Mouse (Mus musculus) ovary, postnatal 36 days (tissue): ENCODE results near the gene Whamm.

ENCODE experiments used
- DNase-seq: peaks from one replicate; pipeline ENCODE4 v3.0.0; 2022; ENCODE audit warnings: low spot score, mixed read lengths

Gene Whamm

DNA sequence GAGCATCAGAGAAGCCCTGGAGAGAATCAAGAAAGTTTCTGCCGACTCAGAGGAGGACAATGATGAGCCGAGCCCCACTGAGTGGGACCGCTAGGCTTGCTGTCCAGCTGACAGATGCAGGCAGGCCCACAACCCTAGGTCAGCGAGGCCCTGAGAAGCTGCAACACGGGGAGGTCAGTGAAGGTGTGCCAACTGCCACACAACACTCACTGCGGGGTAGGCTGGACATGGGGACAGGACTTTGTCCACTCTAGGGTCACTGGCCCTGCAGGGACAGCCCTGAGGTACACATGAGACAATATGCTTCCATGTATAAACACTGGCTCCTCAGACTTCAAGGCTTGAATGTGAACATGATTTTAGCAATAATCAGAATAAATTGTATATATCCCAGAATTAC is 25.0 kb downstream of the Whamm start:
- no peak for DNase-seq

DNA sequence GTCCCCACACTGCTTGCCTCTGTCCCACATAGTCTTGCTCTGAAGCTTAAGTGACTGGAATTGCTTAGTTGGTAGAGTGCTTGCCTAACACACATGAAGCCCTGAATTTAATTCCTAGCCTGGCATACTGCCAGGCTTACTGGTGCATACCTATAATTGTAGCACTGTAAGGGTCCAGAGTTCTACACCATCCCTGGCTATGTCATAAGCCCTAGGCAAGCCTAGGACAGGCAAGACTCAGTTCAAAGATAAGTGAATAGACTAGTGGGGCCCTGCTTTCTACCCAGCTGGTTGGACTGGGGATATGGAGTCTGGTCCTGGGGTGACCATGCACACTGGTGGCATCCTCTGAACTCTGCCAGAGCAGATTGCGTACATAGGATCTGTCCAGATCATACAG is 26.6 kb downstream of the Whamm start:
- no peak for DNase-seq

DNA sequence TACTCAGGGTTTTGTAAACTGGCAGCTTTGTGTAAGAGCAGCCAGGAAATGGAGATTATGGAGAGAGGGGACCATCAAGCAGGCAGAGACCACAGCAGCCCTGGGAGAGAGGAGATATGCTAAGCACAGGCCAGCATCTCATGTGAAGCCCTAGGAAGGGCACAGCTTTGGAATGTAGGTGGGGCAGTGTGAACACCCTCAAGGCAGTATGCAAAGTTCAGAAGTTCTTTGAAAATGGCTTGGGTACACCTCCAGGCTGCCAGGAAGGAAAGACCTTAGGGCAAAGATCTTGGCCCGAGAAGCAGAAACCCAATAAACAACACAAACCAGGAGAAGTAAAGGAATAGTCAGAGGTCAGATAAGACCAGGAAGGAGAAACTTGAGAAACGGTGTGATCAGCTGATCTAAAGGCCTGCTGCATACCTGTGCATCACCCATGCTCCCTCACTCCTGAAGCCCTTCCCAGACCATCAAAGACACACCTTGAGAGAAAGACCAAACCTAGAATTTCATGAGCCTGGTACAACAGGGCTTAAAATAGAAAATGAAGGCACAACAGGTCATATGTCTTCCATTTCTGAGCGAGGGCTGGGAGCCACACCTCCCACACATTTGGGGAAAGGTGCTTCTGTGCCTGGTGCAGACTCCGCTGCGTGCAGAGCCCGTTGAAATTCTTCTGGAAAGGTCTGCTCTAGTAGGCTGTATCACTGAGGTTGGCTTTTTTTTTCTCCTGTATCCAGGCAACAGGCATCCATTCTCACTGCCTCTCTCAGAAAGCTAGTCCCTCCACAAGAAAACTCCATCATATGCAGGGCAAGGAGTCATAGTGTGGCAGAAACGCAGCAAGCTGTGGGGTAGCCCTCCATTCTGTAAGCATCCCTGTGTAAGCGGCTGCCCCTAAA is 28.6 kb downstream of the Whamm start:
- no peak for DNase-seq

DNA sequence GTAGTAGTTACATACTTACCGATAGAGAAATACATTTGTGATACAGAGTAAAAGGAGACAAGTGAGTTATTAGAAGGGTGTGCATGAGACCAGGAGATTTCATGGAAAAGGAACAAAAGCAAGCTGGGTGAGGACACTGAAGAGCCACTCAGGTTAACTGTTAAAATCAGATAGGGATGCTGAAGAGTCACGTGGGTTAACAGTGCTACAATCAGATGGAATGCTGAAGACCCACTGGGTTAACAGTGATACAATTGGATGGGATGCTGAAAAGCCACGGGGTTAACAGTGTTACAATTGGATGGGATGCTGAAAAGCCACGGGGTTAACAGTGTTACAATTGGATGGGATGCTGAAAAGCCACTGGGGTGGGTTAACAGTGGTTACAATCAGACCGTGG is 33.9 kb downstream of the Whamm start:
- no peak for DNase-seq

DNA sequence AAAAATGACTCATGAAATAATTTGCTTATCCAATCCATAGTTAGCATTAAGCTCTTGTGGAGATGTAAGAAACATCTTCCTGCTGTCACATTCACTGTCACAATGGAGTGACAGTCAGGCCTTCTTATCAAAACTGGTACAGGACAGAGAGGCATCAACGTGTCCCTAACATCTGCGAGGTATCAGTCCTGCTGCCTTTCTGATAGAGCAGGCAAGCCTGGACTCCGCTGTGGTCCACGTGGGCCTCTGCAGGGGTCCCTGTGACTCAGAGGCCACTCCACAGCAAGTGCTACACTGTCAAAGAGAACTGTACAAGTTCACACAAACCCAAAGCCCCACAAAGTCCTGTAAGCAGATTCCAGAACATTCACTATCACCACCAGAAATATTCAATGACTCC is 34.4 kb downstream of the Whamm start:
- DNase-seq: no peak

DNA sequence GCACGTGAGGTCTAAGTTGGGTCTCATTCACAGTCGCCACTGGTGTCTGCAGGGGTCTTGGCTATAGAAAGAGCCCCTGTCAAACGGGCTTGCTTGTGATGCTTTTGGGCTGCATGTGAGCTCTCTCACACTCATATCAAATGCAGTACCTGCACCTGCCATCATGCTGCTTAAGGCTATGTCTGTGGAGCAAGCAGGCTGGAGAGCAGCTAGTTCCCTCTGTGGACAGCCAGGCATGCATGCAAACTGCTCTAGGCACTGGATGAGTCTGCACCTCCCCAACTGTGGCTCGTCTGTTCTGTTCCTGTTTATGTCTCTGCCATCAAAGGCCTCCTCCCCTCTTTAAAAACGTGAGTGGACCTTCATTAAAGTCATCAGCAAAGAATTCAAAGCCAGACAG is 35.4 kb downstream of the Whamm start:
- DNase-seq: no peak

DNA sequence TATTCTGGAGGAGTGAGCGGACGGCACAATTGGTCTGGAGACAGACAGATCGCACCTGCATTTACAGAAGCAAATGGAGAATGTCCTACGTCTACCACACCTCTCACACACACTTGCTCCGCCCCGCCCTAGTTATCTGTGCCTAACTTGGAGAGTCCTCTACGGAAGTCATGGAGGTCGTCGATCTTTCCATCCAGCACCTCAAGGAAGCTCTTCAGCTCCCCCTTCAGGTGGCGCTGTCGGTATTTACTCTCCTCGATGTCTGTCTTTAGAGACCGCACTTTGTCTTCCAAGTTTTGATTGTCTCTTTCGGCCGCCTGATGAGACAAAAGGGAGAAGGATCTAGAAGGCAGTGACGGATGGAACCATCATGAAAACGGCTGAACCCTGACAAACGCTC is 39.1 kb downstream of the Whamm start:
- DNase-seq: no peak

DNA sequence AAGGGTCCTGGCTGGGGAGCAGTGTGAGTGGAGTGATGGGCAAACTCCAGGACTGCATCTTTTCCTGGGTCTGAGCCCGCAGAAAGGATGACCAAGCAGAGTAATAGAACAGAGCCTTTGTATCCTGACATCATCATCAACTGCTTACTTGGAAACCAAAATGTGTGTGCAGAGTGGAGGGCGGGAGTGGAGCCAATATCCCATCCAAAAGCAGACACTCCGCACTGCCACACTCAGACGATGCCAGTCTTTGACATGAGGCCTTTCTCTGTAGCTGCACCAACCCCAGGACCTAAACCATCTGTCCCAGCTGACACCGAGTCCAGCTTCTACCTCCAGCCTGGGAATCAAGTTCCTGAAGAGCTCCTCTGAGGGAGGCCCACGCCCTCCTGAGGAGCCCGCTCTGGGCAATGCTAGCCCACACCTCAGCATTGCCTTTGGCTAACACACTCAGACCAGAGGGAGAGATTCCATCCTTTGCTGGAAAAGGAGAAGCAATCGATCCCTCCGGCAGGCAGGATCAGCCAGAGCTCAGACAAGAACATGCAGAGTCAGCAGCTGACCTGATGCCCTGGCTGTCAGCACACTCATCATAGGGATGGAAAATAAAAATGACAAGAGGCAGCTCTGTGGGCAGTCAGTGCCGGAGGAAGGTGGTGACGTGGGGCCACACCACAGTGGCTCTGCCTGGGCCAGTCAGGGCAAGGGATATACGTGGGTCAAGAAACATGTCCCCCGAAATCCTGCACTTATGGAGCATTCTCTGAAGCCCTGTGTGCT is 42.0 kb downstream of the Whamm start:
- no peak for DNase-seq

DNA sequence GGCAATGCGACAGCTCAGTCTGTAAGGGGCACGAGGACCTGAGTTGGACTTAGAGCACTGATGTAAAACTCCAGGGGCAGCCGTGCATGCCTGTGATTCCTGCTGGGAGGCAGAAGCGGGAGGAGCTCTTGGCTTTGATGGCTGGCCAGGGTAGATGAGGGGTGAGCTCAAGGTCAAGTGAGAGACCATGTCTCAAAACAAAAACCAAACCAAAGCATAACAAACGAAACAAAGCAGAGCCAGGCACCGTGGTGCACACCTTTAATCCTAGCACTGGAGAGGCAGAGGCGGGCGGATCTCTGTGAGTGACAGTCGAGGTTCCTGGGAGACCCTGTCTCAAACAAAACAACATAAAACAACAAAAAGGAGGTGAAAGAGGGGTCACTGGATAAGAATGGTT is 44.0 kb downstream of the Whamm start:
- no peak for DNase-seq

DNA sequence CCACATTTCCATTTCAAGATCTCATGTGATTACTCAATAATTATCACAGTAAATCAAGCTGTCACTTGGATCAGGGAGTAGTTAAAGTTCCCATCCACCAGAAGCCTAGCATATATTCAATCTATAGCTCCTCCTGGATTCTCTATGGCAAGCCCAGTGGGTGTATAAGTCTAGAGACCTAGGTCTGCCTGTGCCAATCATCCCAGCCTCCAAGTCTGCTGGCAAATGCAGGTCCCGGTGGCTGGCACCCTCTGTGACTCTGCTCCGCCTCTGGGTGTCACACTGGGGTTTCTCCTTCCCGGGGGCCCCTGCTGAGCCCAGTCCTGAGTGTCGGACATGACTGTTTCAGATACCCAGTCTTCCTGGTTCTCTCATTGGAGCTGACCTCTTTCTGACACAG is 51.7 kb downstream of the Whamm start:
- no peak for DNase-seq

DNA sequence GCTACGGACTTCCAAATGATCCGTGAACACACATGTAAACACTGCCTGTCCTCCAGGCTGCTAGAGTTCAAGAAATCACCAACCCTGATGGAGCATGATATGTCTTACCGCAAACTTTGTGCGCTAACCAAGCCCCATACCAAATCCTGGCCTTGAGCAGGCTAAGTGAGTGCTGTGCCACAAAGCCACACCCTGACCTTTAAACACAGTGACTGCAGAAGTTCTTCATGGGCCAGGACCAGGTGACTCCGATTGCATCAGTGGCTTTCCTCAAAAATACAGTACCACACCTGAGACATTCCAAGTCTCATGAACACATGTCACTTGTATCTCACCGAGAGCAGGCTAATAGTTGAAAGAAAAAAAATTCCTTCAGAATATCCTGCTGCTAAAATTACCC is 52.7 kb downstream of the Whamm start:
- no peak for DNase-seq

DNA sequence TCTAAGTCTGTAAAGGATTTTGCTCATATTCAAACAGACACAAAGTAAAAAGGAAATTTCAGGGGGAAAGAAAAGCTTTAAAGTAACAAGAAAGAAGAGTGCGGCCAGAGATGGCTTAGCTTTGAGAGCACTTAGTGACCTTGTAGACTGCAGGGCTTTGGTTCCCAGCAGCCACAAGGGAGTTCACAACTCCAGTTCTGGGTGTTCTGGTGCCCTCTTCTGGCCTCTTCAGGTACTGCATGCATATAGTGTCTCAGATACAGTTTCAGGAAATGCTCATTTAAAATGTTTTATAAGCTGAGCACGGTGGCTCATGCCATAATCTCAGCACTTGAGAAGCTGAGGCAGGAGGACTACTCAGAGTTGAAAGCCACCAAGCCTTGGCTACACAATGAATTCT is 55.4 kb downstream of the Whamm start:
- DNase-seq: no peak

DNA sequence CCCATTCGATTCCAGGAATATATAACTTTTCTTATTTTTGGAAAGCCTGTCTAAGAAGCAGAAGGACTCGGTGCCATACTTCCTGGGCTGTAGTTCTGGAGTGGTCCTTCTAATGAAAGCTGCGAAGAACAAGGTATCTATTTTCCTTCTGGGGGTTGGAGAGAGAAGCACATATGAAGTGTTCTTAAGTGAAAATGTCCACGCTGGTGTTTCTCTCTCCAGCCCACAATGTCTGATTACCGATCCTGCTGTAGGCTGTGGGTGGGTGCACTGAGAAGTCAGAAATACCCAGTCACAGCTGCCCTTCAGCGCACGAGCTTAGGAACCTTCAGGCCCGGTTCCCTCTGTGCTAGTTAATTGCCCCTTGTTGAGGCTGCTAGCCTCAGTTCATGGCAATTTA is 60.2 kb downstream of the Whamm start:
- DNase-seq: no peak

DNA sequence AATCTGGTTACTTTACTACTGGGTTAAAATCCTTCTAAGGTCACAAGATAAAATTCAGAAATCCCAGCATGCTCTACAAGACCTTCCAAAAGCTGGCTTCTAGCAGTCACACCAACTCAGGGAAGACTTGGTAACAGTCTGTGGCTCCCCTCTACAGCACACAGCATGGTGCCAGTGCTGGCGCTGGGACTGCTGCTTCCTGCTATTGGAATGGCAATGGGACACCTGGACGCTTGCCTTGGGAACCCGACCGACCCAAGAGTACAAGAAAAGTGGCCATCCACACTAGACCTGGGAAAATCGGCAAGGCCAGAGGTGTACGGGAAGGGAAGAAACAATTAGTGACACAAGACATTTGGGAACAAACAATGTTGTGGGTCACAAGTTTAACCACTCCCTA is 61.5 kb downstream of the Whamm start:
- no peak for DNase-seq

DNA sequence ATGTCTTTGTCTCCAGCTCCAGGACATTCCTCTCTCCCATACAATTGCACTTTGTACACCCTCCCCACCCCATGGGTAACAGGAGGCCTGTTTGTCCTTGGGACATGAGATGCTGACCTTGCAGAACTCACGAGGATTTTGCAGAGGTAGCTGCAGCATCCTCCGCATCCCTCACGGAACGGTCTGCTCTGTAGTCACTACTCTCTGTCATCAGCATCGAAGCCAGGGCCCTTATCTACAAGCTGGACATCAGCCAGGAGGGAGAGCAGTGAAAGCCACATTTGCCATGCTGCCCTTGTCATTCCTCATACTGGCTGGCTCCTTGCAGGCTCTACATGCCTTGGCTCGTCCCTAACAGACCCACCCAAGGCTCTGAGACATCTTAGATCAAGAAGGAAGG is 70.0 kb downstream of the Whamm start:
- no peak for DNase-seq

DNA sequence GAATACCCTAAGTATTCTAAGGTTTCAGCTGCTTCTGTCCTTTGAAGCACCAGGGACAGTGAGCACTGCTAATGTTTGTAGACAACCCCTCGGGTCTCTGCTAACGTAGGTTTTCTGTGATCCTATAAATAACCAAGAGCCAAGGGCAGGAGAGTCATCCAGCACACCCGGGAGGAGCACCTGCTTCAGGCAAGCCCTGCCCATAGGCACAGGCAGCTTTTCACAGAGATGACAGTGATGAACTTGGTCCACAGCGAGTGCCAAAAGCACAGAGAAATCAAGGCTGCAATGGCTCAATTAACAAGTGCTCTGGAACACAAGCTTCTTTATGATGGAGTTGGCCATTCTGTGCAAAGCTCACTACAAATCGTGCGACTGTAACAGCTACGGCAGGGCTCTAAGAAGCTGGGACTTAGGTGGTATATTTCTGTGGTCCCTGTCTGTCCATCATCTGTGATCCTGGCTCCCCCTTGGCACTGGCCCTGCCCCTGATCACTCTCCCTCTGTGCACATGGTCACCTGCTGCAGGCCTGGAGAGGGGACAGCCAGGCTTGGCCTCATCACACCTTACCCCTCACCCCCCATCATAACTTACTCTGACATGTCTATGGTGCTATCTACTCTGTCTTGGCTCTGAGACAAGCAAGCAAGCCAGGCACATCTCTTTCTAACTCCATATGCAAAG is 73.6 kb downstream of the Whamm start:
- DNase-seq: no peak
